Mouse (Mus musculus) CD4-positive naive resting alpha-beta T cell, adult 76 days (primary cell): ENCODE results near the gene Olfr17. TPM values are rescaled to one million over a fixed set of nuclear protein-coding genes. Genes with fewer than 3 reads are reported as not detected.

ENCODE experiments used
- total RNA-seq: library from RNA; stranded (reverse); gene quantifications from one replicate; pipeline ENCODE4 v1.2.4, GENCODE M21; 2023

The Olfr17 gene
- not detected for total RNA-seq

GRCm38 (mm10) chr7:107092920-107093319 is at the start of gene Olfr17:
TSS of gene Olfr17 (plus strand) at chr7:107093220.

GRCm38 (mm10) chr7:107070681-107071080 is 22.3 kb upstream of the Olfr17 start, which contains the start of gene Olfr714:
TSS of gene Olfr714 (plus strand) at chr7:107070981.

DNA sequence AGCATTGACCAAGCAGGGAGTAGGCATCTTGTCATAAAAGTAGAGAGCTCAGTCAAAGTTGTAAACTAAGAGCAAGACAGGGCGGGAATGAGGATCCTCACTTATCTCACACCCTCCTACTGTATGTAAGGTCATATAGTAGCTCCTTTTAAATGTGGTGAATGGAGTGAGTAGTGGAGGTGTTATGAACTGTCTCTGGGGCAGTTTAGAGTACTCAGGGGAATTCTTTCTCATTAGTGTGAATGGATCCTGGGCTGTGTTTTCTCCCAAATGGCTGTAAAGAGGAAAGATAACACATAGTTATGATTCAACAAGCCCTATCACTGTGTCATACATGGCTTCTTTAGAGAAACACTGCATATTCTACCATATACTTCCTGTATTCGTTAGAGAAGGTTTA is 17.2 kb downstream of the Olfr17 start, which contains the start of gene Olfr715b:
TSS of gene Olfr715b (minus strand) at position 101 of the 400 bp plus-strand sequence.

DNA sequence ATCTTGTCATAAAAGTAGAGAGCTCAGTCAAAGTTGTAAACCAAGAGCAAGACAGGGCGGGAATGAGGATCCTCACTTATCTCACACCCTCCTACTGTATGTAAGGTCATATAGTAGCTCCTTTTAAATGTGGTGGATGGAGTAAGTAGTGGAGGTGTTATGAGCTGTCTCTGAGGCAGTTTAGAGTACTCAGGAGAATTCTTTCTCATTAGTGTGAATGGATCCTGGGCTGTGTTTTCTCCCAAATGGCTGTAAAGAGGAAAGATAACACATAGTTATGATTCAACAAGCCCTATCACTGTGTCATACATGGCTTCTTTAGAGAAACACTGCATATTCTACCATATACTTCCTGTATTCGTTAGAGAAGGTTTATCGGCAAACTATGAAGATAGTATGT is 38.0 kb downstream of the Olfr17 start, which contains the start of gene Olfr715:
TSS of gene Olfr715 (minus strand) at position 101 of the 400 bp plus-strand sequence.

DNA sequence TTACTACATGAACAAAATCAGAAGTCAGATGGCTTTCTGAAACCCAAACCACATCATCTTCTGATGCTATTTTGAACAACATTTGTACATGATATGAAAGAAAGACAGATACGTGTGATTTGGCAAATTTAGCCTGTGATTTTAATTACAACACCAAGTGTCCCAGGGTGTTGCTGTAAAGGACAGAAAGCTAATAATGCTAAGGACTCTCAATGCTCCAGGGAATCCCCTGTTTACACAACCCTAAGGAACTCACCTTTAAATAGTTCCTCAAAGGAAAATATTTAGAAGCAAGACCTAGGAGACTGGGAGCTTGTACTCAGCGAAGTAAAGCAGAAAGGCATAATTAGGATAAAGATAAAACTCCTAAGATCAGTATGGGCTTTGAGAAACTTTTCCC is 45.0 kb downstream of the Olfr17 start, which contains the start of gene Olfr716:
TSS of gene Olfr716 (plus strand) at position 301 of the 400 bp plus-strand sequence.

Other genes with a start within 250 kb of the Olfr17 start
- not detected for gene Olfr703, start 249.9 kb upstream of the Olfr17 start, total RNA-seq
- not detected for gene Olfr704, start 230.0 kb upstream of the Olfr17 start, total RNA-seq
- gene Olfr705, start 216.3 kb upstream of the Olfr17 start, total RNA-seq: not detected
- gene Olfr706, start 205.1 kb upstream of the Olfr17 start, total RNA-seq: not detected
- gene Olfr707, start 192.0 kb upstream of the Olfr17 start, total RNA-seq: not detected
- not detected for gene Olfr1532-ps1, start 185.2 kb upstream of the Olfr17 start, total RNA-seq
- not detected for gene Olfr709-ps1, start 161.0 kb upstream of the Olfr17 start, total RNA-seq
- not detected for gene Olfr710, start 144.9 kb upstream of the Olfr17 start, total RNA-seq
- not detected for gene Olfr6, start 129.3 kb upstream of the Olfr17 start, total RNA-seq
- not detected for gene Olfr711, start 117.8 kb upstream of the Olfr17 start, total RNA-seq
- not detected for gene Olfr2, start 87.1 kb upstream of the Olfr17 start, total RNA-seq
- gene Olfr713, start 62.0 kb upstream of the Olfr17 start, total RNA-seq: not detected
- gene Olfr714, start 22.2 kb upstream of the Olfr17 start, total RNA-seq: not detected
- gene Olfr715b, start 17.1 kb downstream of the Olfr17 start, total RNA-seq: not detected
- gene Olfr715, start 37.9 kb downstream of the Olfr17 start, total RNA-seq: not detected
- gene Olfr716, start 45.1 kb downstream of the Olfr17 start, total RNA-seq: not detected
- not detected for gene Nlrp14, start 73.8 kb downstream of the Olfr17 start, total RNA-seq
- not detected for gene Rbmxl2, start 116.2 kb downstream of the Olfr17 start, total RNA-seq